Mouse (Mus musculus): ENCODE results near the gene Vdac2. TPM values are rescaled to one million over a fixed set of nuclear protein-coding genes. Genes with fewer than 3 reads are reported as not detected.
A peak's percentile ranks its signal among the peaks of the same experiment; 100 is the strongest.

The Vdac2 gene
- polyA plus RNA-seq, 1 experiment = 242 TPM

DNA sequence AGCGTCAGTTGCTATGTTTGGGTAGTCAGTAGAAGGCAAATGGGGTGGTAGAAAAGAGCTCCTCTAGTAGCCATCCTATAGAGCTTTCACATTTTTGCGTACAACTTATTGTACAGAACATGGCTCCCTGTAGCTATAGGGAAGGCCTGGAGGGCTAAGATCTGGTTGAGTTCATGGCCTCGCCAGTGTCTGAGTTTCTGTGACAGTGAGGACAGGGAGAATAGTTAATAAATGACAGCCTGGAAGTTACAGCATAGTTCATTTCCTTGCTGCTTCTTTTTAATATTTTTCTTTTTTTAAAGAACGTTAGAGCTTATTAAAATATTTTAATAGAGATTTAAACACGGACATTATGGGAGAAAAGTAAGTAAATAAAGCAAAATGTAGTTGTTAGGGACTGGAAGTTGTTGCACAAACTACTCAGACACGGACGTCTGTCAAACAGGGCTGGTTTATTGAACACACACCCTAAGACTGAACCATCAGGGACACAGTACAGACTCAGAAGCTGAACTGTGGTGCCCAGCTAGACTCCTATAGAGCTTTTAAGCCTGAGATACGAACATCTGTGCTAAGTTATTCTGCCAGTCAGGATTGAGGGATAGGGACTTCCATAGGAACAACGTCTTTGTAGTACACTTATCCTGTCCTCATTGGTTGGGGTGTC lies 34.3 kb upstream of the Vdac2 start:
- no peak for TF ChIP-seq FOSL1 (IDR thresholded peaks at IDR 0.05; ENCODE audit: insufficient read depth, low read length, poor library complexity, severe bottlenecking)
- no peak for TF ChIP-seq CTCF (IDR thresholded peaks at IDR 0.05; ENCODE audit: control insufficient read depth, insufficient read depth, insufficient read length)
- TF ChIP-seq MYOD1 (IDR thresholded peaks at IDR 0.05; ENCODE audit: control insufficient read depth, insufficient read length, low read depth) = no peak
- no peak for TF ChIP-seq USF1 (IDR thresholded peaks at IDR 0.05; ENCODE audit: low read depth)
- no peak for TF ChIP-seq MYOG (IDR thresholded peaks at IDR 0.05; ENCODE audit: control insufficient read depth, extremely low read depth, insufficient read length)
- TF ChIP-seq MAX (IDR thresholded peaks at IDR 0.05) = no peak
- no peak for TF ChIP-seq CEBPB (IDR thresholded peaks at IDR 0.05; ENCODE audit: low read depth)
- Histone ChIP-seq H3K79me3 (ENCODE audit: low read depth) (no peaks in the 10 kb centered on the region), H3K4me3 (ENCODE audit: insufficient read depth, poor library complexity, severe bottlenecking) (no peak overlapping the region), H3K36me3 (ENCODE audit: control insufficient read depth, insufficient read depth) (peaks cover 27% of the 10 kb centered on the region), H3ac (ENCODE audit: control insufficient read depth, insufficient read length, low read depth) (no peak overlapping the region), H3K27me3 (ENCODE audit: control insufficient read depth, insufficient read depth, insufficient read length) (no peaks in the 10 kb centered on the region), H3K79me2 (ENCODE audit: control insufficient read depth, insufficient read depth) (no peaks in the 10 kb centered on the region)

- Histone ChIP-seq H3K27me3 (ENCODE audit: control insufficient read depth, insufficient read depth, insufficient read length) (no peaks in the 10 kb centered on the region), H3ac (ENCODE audit: control insufficient read depth, insufficient read length, low read depth) (no peak overlapping the region), H3K79me3 (ENCODE audit: low read depth) (no peaks in the 10 kb centered on the region), H3K79me2 (ENCODE audit: control insufficient read depth, insufficient read depth) (no peaks in the 10 kb centered on the region), H3K36me3 (ENCODE audit: control insufficient read depth, insufficient read depth) (peaks cover 22% of the 10 kb centered on the region), H3K4me3 (ENCODE audit: insufficient read depth, poor library complexity, severe bottlenecking) (no peak overlapping the region)
- TF ChIP-seq MYOG (IDR thresholded peaks at IDR 0.05; ENCODE audit: control insufficient read depth, extremely low read depth, insufficient read length) (no peak), MYOD1 (IDR thresholded peaks at IDR 0.05; ENCODE audit: control insufficient read depth, insufficient read length, low read depth) (no peak), USF1 (IDR thresholded peaks at IDR 0.05; ENCODE audit: low read depth) (no peak), MAX (IDR thresholded peaks at IDR 0.05) (no peak), CTCF (IDR thresholded peaks at IDR 0.05; ENCODE audit: control insufficient read depth, insufficient read depth, insufficient read length) (no peak), FOSL1 (IDR thresholded peaks at IDR 0.05; ENCODE audit: insufficient read depth, low read length, poor library complexity, severe bottlenecking) (no peak), CEBPB (IDR thresholded peaks at IDR 0.05; ENCODE audit: low read depth) (no peak)
These were observed 33.3 kb upstream of the Vdac2 start for GRCm38 (mm10) chr14:21791722-21792121.

- H3K4me3 ChIP-seq (ENCODE audit: insufficient read depth, poor library complexity, severe bottlenecking) = no peak overlapping the region
- no peaks in the 10 kb centered on the region for H3K79me3 ChIP-seq (ENCODE audit: low read depth)
- TF ChIP-seq USF1 (IDR thresholded peaks at IDR 0.05; ENCODE audit: low read depth) = no peak
- no peak for TF ChIP-seq MYOD1 (IDR thresholded peaks at IDR 0.05; ENCODE audit: control insufficient read depth, insufficient read length, low read depth)
- no peak for TF ChIP-seq CTCF (IDR thresholded peaks at IDR 0.05; ENCODE audit: control insufficient read depth, insufficient read depth, insufficient read length)
- no peak for TF ChIP-seq MAX (IDR thresholded peaks at IDR 0.05)
- no peak for TF ChIP-seq MYOG (IDR thresholded peaks at IDR 0.05; ENCODE audit: control insufficient read depth, extremely low read depth, insufficient read length)
- TF ChIP-seq CEBPB (IDR thresholded peaks at IDR 0.05; ENCODE audit: low read depth) = no peak
- no peak for TF ChIP-seq FOSL1 (IDR thresholded peaks at IDR 0.05; ENCODE audit: insufficient read depth, low read length, poor library complexity, severe bottlenecking)
- no peaks in the 10 kb centered on the region for H3K79me2 ChIP-seq (ENCODE audit: control insufficient read depth, insufficient read depth)
- H3K36me3 ChIP-seq (ENCODE audit: control insufficient read depth, insufficient read depth) = peaks cover 19% of the 10 kb centered on the region
- no peaks in the 10 kb centered on the region for H3K27me3 ChIP-seq (ENCODE audit: control insufficient read depth, insufficient read depth, insufficient read length)
- no peak overlapping the region for H3ac ChIP-seq (ENCODE audit: control insufficient read depth, insufficient read length, low read depth)
These were observed 32.8 kb upstream of the Vdac2 start for GRCm38 (mm10) chr14:21792250-21792649.

DNA sequence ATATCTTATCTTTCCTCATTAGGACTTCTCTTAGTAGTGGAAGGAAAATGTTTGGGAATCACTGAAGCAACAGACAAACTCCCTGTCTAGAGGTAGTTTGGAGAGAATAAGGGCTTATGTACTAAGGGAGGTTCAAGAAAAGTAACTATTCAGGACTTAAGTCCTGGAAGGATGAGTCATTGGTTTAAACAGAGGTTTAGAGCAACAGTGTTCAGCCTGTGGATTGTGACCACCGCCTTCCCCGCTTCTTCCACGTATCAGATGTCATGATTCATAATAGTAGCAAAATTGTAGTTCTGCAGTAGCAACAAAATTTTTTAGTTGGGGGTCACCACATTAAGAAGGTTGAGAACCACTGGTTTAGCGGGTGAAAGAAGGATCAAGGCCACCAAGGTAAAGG lies 24.4 kb upstream of the Vdac2 start:
- Histone ChIP-seq H3K79me3 (ENCODE audit: low read depth) (no peaks in the 10 kb centered on the region), H3K27me3 (ENCODE audit: control insufficient read depth, insufficient read depth, insufficient read length) (no peaks in the 10 kb centered on the region), H3ac (ENCODE audit: control insufficient read depth, insufficient read length, low read depth) (no peak overlapping the region), H3K79me2 (ENCODE audit: control insufficient read depth, insufficient read depth) (no peaks in the 10 kb centered on the region), H3K4me3 (ENCODE audit: insufficient read depth, poor library complexity, severe bottlenecking) (no peak overlapping the region), H3K36me3 (ENCODE audit: control insufficient read depth, insufficient read depth) (peaks cover 6% of the 10 kb centered on the region)
- TF ChIP-seq USF1 (IDR thresholded peaks at IDR 0.05; ENCODE audit: low read depth) (no peak), CTCF (IDR thresholded peaks at IDR 0.05; ENCODE audit: control insufficient read depth, insufficient read depth, insufficient read length) (no peak), FOSL1 (IDR thresholded peaks at IDR 0.05; ENCODE audit: insufficient read depth, low read length, poor library complexity, severe bottlenecking) (peak; percentile 12), MYOD1 (IDR thresholded peaks at IDR 0.05; ENCODE audit: control insufficient read depth, insufficient read length, low read depth) (no peak), CEBPB (IDR thresholded peaks at IDR 0.05; ENCODE audit: low read depth) (no peak), MYOG (IDR thresholded peaks at IDR 0.05; ENCODE audit: control insufficient read depth, extremely low read depth, insufficient read length) (no peak), MAX (IDR thresholded peaks at IDR 0.05) (no peak)

DNA sequence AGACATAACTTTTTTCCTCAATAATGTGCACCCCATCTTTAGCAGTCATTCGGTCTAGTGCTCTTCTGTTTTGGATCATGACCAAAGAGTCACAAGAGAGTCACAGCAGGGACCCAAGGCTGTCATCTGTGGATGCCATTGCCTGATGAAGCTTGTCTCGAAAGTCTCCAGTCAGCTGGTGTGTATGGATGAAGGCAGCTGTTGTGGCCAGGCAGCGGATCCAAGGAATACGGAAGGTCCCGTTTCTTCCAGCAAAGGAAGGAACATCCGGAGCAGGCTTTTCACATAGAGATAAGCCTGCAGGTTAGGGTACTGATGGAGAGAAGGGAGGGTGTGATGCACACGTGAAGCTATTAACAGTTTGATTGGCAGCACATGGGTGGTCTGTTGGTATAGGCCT lies 23.4 kb upstream of the Vdac2 start:
- TF ChIP-seq MAX (IDR thresholded peaks at IDR 0.05) (no peak), FOSL1 (IDR thresholded peaks at IDR 0.05; ENCODE audit: insufficient read depth, low read length, poor library complexity, severe bottlenecking) (no peak)
- H3K27me3 ChIP-seq (ENCODE audit: control insufficient read depth, insufficient read depth, insufficient read length) = no peaks in the 10 kb centered on the region
- no peaks in the 10 kb centered on the region for H3K79me2 ChIP-seq (ENCODE audit: control insufficient read depth, insufficient read depth)
- H3K36me3 ChIP-seq (ENCODE audit: control insufficient read depth, insufficient read depth) = peaks cover 6% of the 10 kb centered on the region
- no peak overlapping the region for H3K4me3 ChIP-seq (ENCODE audit: insufficient read depth, poor library complexity, severe bottlenecking)
- no peaks in the 10 kb centered on the region for H3K79me3 ChIP-seq (ENCODE audit: low read depth)
- H3ac ChIP-seq (ENCODE audit: control insufficient read depth, insufficient read length, low read depth) = no peak overlapping the region
